Mouse (Mus musculus): ENCODE data around the gene Fam69a. TPM values are rescaled to one million over a fixed set of nuclear protein-coding genes. Genes with fewer than 3 reads are reported as not detected.
A peak's percentile ranks its signal among the peaks of the same experiment; 100 is the strongest.
"Not testable (repeated sequence)": the region's sequence is repeated elsewhere in the genome, so short reads cannot be mapped to it uniquely, and the experiment has no call there.

Fam69a gene
- polyA plus RNA-seq (2016; fragmentation: Nextera tagmentation; extraction: Ambion mirVana), result 19.8 and 22.3 TPM in 2 replicates

DNA sequence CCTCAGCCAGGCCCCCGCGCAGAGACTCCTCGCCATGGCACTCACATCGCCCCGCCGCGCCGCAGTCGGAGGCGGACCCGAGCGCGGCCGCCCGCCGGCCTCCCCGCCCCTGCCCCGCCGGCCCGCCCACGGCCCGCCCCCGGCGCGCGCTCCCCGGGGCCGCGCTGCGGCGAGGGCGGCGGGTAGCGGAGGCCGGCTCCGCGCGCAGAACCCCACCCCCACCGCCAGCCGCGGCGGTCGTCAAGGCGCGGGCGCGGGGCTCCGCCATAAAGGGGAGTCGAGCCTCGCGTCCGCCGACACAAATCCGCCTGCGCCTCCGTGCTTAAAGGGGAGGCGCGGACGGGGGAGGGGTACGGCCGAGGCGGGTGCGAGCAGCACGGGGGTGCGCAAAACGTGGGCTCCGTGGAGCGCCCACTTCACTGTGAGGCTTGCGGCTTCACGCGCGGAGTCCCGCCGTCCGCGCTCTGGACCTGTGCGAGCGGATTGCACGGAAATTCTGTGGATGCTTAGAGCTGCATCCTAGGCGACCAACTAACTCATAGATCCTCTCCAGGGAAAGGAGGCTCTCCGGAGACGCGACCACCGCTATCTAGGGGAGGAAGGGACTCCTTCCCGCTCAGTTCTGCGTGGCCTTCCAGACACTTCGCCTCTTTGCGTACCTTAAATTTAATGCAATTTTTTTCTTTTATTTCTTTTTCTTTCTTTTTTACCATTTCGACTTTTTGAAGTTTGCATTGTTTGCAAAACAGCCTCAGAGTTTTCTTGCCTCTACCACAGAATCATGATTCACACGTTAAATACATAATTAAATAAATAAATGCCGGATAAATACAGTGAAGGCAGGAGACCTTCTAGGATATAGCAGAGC is at the start of gene Fam69a:
TSS of gene Fam69a (minus strand) at position 119 of the 868 bp plus-strand sequence.
- under 1% methylated on average over 82 of the region's 91 CpGs for WGBS
- Histone ChIP-seq H3K36me3 (no peaks in the 10 kb centered on the region), H3K4me2 (peak within 1 kb of the TSS; percentile 80), H3K27ac (peak within 1 kb of the TSS; percentile 92), H3K4me1 (replicated peaks) (no peaks in the 10 kb centered on the region), H3K4me3 (replicated peaks) (peak within 1 kb of the TSS; percentile 83), H3K9ac (replicated peaks) (peak within 1 kb of the TSS; percentile 83), H3K27me3 (no peaks in the 10 kb centered on the region), H3K9me3 (no peaks in the 10 kb centered on the region)
- ATAC-seq (ENCODE audit: insufficient number of reproducible peaks, insufficient read depth, low FRiP score, low TSS enrichment, low read depth), result peak; percentile 89

- H3K4me2 ChIP-seq, result no peak overlapping the region
- H3K4me3 ChIP-seq (replicated peaks), result no peak overlapping the region
- 6% methylated on average over 2 of the region's 2 CpGs for WGBS
- H3K4me1 ChIP-seq (replicated peaks), result no peaks in the 10 kb centered on the region
- no peaks in the 10 kb centered on the region for H3K36me3 ChIP-seq
- no peaks in the 10 kb centered on the region for H3K27me3 ChIP-seq
- no peak for ATAC-seq (ENCODE audit: insufficient number of reproducible peaks, insufficient read depth, low FRiP score, low TSS enrichment, low read depth)
- no peak overlapping the region for H3K27ac ChIP-seq
- no peaks in the 10 kb centered on the region for H3K9me3 ChIP-seq
- H3K9ac ChIP-seq (replicated peaks), result no peak overlapping the region
Measured at GRCm38 (mm10) chr5:108035523-108035922, 48.6 kb upstream of the Fam69a start.

GRCm38 (mm10) chr5:108034194-108034593 is 47.3 kb upstream of the Fam69a start:
- no peak overlapping the region for H3K9ac ChIP-seq (replicated peaks)
- H3K4me3 ChIP-seq (replicated peaks), result no peak overlapping the region
- H3K27me3 ChIP-seq, result no peaks in the 10 kb centered on the region
- no peak overlapping the region for H3K4me2 ChIP-seq
- WGBS, result 44% methylated on average over 4 of the region's 4 CpGs
- ATAC-seq (ENCODE audit: insufficient number of reproducible peaks, insufficient read depth, low FRiP score, low TSS enrichment, low read depth), result no peak
- H3K9me3 ChIP-seq, result no peaks in the 10 kb centered on the region
- H3K36me3 ChIP-seq, result no peaks in the 10 kb centered on the region
- H3K4me1 ChIP-seq (replicated peaks), result no peaks in the 10 kb centered on the region
- no peak overlapping the region for H3K27ac ChIP-seq

- 87% methylated on average over 4 of the region's 4 CpGs for WGBS
- Histone ChIP-seq H3K4me3 (replicated peaks) (no peak overlapping the region), H3K4me1 (replicated peaks) (no peaks in the 10 kb centered on the region), H3K9me3 (no peaks in the 10 kb centered on the region), H3K4me2 (no peak overlapping the region), H3K27me3 (no peaks in the 10 kb centered on the region), H3K27ac (no peak overlapping the region), H3K36me3 (no peaks in the 10 kb centered on the region), H3K9ac (replicated peaks) (no peak overlapping the region)
- ATAC-seq (ENCODE audit: insufficient number of reproducible peaks, insufficient read depth, low FRiP score, low TSS enrichment, low read depth), result no peak
Measured at GRCm38 (mm10) chr5:108031267-108031666, 44.4 kb upstream of the Fam69a start.

GRCm38 (mm10) chr5:108029968-108030367 is 43.1 kb upstream of the Fam69a start:
- no peaks in the 10 kb centered on the region for H3K36me3 ChIP-seq
- no peak overlapping the region for H3K4me3 ChIP-seq (replicated peaks)
- H3K27ac ChIP-seq, result no peak overlapping the region
- H3K9ac ChIP-seq (replicated peaks), result no peak overlapping the region
- no peaks in the 10 kb centered on the region for H3K27me3 ChIP-seq
- H3K4me1 ChIP-seq (replicated peaks), result no peaks in the 10 kb centered on the region
- H3K4me2 ChIP-seq, result no peak overlapping the region
- ATAC-seq (ENCODE audit: insufficient number of reproducible peaks, insufficient read depth, low FRiP score, low TSS enrichment, low read depth), result no peak
- H3K9me3 ChIP-seq, result no peaks in the 10 kb centered on the region
- 82% methylated on average over 2 of the region's 2 CpGs for WGBS

- not testable (repeated sequence) for H3K9ac ChIP-seq (replicated peaks); H3K36me3 ChIP-seq; H3K4me3 ChIP-seq (replicated peaks); ATAC-seq (ENCODE audit: insufficient number of reproducible peaks, insufficient read depth, low FRiP score, low TSS enrichment, low read depth); H3K27ac ChIP-seq; H3K27me3 ChIP-seq; H3K9me3 ChIP-seq; H3K4me1 ChIP-seq (replicated peaks); H3K4me2 ChIP-seq
- WGBS, result 94% methylated on average over 7 of the region's 7 CpGs
Measured at GRCm38 (mm10) chr5:108028797-108029536, 42.1 kb upstream of the Fam69a start.

GRCm38 (mm10) chr5:108028230-108028629 is 41.3 kb upstream of the Fam69a start:
- Histone ChIP-seq H3K27me3 (no peaks in the 10 kb centered on the region), H3K9ac (replicated peaks) (no peak overlapping the region), H3K36me3 (no peaks in the 10 kb centered on the region), H3K4me2 (no peak overlapping the region), H3K27ac (no peak overlapping the region), H3K4me1 (replicated peaks) (no peaks in the 10 kb centered on the region), H3K4me3 (replicated peaks) (no peak overlapping the region), H3K9me3 (no peaks in the 10 kb centered on the region)
- ATAC-seq (ENCODE audit: insufficient number of reproducible peaks, insufficient read depth, low FRiP score, low TSS enrichment, low read depth), result no peak
- 86% methylated on average over 4 of the region's 4 CpGs for WGBS

GRCm38 (mm10) chr5:108021346-108021745 is 34.5 kb upstream of the Fam69a start:
- H3K9me3 ChIP-seq, result no peaks in the 10 kb centered on the region
- WGBS, result 49% methylated on average over 3 of the region's 3 CpGs
- no peak overlapping the region for H3K27ac ChIP-seq
- H3K27me3 ChIP-seq, result no peaks in the 10 kb centered on the region
- H3K4me3 ChIP-seq (replicated peaks), result no peak overlapping the region
- no peak for ATAC-seq (ENCODE audit: insufficient number of reproducible peaks, insufficient read depth, low FRiP score, low TSS enrichment, low read depth)
- no peak overlapping the region for H3K9ac ChIP-seq (replicated peaks)
- H3K4me2 ChIP-seq, result no peak overlapping the region
- no peaks in the 10 kb centered on the region for H3K36me3 ChIP-seq
- H3K4me1 ChIP-seq (replicated peaks), result no peaks in the 10 kb centered on the region

- Histone ChIP-seq H3K36me3 (no peaks in the 10 kb centered on the region), H3K4me2 (no peak overlapping the region), H3K27ac (no peak overlapping the region), H3K27me3 (no peaks in the 10 kb centered on the region), H3K9ac (replicated peaks) (no peak overlapping the region), H3K4me1 (replicated peaks) (no peaks in the 10 kb centered on the region), H3K9me3 (no peaks in the 10 kb centered on the region), H3K4me3 (replicated peaks) (no peak overlapping the region)
- ATAC-seq (ENCODE audit: insufficient number of reproducible peaks, insufficient read depth, low FRiP score, low TSS enrichment, low read depth), result no peak
- 33% methylated on average over 2 of the region's 2 CpGs for WGBS
Measured at GRCm38 (mm10) chr5:108019367-108019766, 32.5 kb upstream of the Fam69a start.

DNA sequence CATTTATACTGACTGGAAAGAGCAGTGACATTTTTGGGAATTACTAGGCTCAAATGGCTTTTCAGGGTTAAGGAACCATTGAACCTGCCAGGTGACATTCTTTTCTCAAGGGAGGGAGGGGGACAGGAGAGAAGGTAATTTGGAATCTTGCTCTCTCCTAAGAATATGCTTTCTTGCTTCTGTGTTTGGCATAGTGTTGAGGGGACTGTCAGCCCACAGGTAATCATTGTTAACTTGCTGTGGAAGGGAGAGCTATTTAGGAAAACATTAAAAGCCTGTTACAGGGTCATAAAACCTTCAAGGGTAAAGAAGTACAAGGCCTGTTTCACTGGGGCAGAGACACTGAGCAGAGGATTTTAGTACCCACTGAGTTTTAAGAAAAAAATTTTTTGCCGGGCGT is 30.3 kb upstream of the Fam69a start:
- WGBS, result 54% methylated on average over 2 of the region's 2 CpGs
- H3K9ac ChIP-seq (replicated peaks), result no peak overlapping the region
- H3K4me2 ChIP-seq, result no peak overlapping the region
- no peak overlapping the region for H3K4me3 ChIP-seq (replicated peaks)
- no peaks in the 10 kb centered on the region for H3K9me3 ChIP-seq
- no peak for ATAC-seq (ENCODE audit: insufficient number of reproducible peaks, insufficient read depth, low FRiP score, low TSS enrichment, low read depth)
- H3K27me3 ChIP-seq, result no peaks in the 10 kb centered on the region
- H3K27ac ChIP-seq, result no peak overlapping the region
- H3K4me1 ChIP-seq (replicated peaks), result no peaks in the 10 kb centered on the region
- no peaks in the 10 kb centered on the region for H3K36me3 ChIP-seq

DNA sequence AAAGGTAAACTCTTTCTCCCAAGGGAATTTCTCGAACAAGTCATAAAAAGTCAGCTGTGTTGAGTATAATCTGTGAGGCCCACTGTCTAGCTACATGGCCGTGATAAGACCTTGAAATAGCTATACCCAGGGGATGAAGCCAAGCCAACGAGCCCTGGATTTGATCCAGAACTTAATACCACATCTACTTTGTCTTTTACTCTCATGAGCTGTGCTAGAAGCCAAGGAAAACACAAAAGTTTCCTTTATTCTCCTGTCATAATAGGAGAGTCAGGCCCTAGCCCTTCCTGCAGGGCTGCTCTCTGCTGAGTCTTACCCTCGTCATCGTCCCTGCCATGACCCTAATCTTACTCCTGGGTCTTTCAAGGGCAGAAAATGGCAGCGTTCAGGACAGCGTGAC is 28.5 kb upstream of the Fam69a start:
- Histone ChIP-seq H3K36me3 (no peaks in the 10 kb centered on the region), H3K9me3 (no peaks in the 10 kb centered on the region), H3K9ac (replicated peaks) (no peak overlapping the region), H3K27me3 (no peaks in the 10 kb centered on the region), H3K4me2 (no peak overlapping the region), H3K27ac (no peak overlapping the region), H3K4me1 (replicated peaks) (no peaks in the 10 kb centered on the region), H3K4me3 (replicated peaks) (no peak overlapping the region)
- ATAC-seq (ENCODE audit: insufficient number of reproducible peaks, insufficient read depth, low FRiP score, low TSS enrichment, low read depth), result no peak
- WGBS, result 71% methylated on average over 7 of the region's 7 CpGs
